Mouse (Mus musculus) urinary bladder, adult 2 months (tissue): ENCODE results near the gene Ttc5. TPM values are rescaled to one million over a fixed set of nuclear protein-coding genes. Genes with fewer than 3 reads are reported as not detected.
"Not testable (repeated sequence)": the region's sequence is repeated elsewhere in the genome, so short reads cannot be mapped to it uniquely, and the experiment has no call there.

Experiments
- DNase-seq: peaks from one replicate; pipeline ENCODE4 v3.0.0; 2022; ENCODE audit warnings: low spot score
- polyA plus RNA-seq: library from polyadenylated mRNA; depleted of rRNA; stranded (reverse); fragments of >200 nt; gene quantifications from 2 replicates; pipeline ENCODE4 v1.2.3, GENCODE M21; 2012; rRNA removed

Ttc5 gene
- 46.3 and 58.6 TPM in 2 replicates for polyA plus RNA-seq

- peak; percentile 83 for DNase-seq
Measured at GRCm38 (mm10) chr14:50785251-50785637, at the start of gene Ttc5. Gene Ttc5, minus strand, starts transcription at chr14:50785519.

- no peak for DNase-seq
Measured at GRCm38 (mm10) chr14:50834435-50834834, 49.1 kb upstream of the Ttc5 start.

- no peak for DNase-seq
Measured at GRCm38 (mm10) chr14:50833964-50834363, 48.6 kb upstream of the Ttc5 start.

GRCm38 (mm10) chr14:50829878-50830277, 44.6 kb upstream of the Ttc5 start:
- no peak for DNase-seq

GRCm38 (mm10) chr14:50826579-50826978, 41.3 kb upstream of the Ttc5 start:
- DNase-seq: no peak

- DNase-seq: no peak
Measured at GRCm38 (mm10) chr14:50824219-50824618, 38.9 kb upstream of the Ttc5 start.

GRCm38 (mm10) chr14:50823240-50823639, 37.9 kb upstream of the Ttc5 start:
- DNase-seq: no peak

- DNase-seq: no peak
Measured at GRCm38 (mm10) chr14:50813060-50813459, 27.7 kb upstream of the Ttc5 start.

- DNase-seq: peak; percentile 91
Measured at GRCm38 (mm10) chr14:50807487-50808072, 22.3 kb upstream of the Ttc5 start, which contains the start of the genes Ccnb1ip1 and Parp2. Gene Ccnb1ip1, minus strand, starts transcription at chr14:50807732. Gene Parp2, plus strand, starts transcription at chr14:50807841.

GRCm38 (mm10) chr14:50806469-50806868, 21.1 kb upstream of the Ttc5 start:
- DNase-seq: not testable (repeated sequence)

- DNase-seq: no peak
Measured at GRCm38 (mm10) chr14:50804683-50805082, 19.4 kb upstream of the Ttc5 start.

- DNase-seq: no peak
Measured at GRCm38 (mm10) chr14:50802843-50803562, 17.7 kb upstream of the Ttc5 start.

- DNase-seq: no peak
Measured at GRCm38 (mm10) chr14:50802441-50802840, 17.1 kb upstream of the Ttc5 start.

GRCm38 (mm10) chr14:50799502-50800259, 14.4 kb upstream of the Ttc5 start:
- DNase-seq: no peak

GRCm38 (mm10) chr14:50798512-50798911, 13.2 kb upstream of the Ttc5 start:
- no peak for DNase-seq

- DNase-seq: no peak
Measured at GRCm38 (mm10) chr14:50796464-50796863, 11.1 kb upstream of the Ttc5 start.

- DNase-seq: no peak
Measured at GRCm38 (mm10) chr14:50795965-50796364, 10.6 kb upstream of the Ttc5 start.

GRCm38 (mm10) chr14:50795261-50795935, 10.1 kb upstream of the Ttc5 start:
- DNase-seq: no peak

GRCm38 (mm10) chr14:50788157-50788556, 2.8 kb upstream of the Ttc5 start:
- DNase-seq: no peak

- DNase-seq: no peak
Measured at GRCm38 (mm10) chr14:50784391-50785250, 698 bp downstream of the Ttc5 start.

- no peak for DNase-seq
Measured at GRCm38 (mm10) chr14:50782166-50782565, 3.2 kb downstream of the Ttc5 start.
